Mouse (Mus musculus) hematopoietic stem cell, adult 5-6 weeks (primary cell): ENCODE measurements around the gene Cacna1d. TPM values are rescaled to one million over a fixed set of nuclear protein-coding genes. Genes with fewer than 3 reads are reported as not detected.
A peak's percentile ranks its signal among the peaks of the same experiment; 100 is the strongest.

Experiments
- ATAC-seq, 2 experiments: fragments of 125-278 bp in 1 of 2; replicated peaks in 1 of 2; 2 replicates each; pipeline ENCODE4 v1.8.0; 2016 to 2017; ENCODE audit warnings: inconsistent platforms in 2 of 2, mild to moderate bottlenecking in 2 of 2, moderate number of reproducible peaks in 2 of 2, low read depth in 1 of 2, moderate TSS enrichment in 1 of 2; ENCODE audit not compliant: low FRiP score in 2 of 2, poor library complexity in 2 of 2, severe bottlenecking in 2 of 2, insufficient read depth in 1 of 2, low TSS enrichment in 1 of 2
- total RNA-seq: library from RNA; stranded (forward); fragments of 172-1452, 232-1000 nt; gene quantifications from 2 replicates; pipeline ENCODE4 v1.2.3, GENCODE M21; 2017

Gene Cacna1d
- total RNA-seq, 1 experiment from 2014 or later: 0.50 TPM

DNA sequence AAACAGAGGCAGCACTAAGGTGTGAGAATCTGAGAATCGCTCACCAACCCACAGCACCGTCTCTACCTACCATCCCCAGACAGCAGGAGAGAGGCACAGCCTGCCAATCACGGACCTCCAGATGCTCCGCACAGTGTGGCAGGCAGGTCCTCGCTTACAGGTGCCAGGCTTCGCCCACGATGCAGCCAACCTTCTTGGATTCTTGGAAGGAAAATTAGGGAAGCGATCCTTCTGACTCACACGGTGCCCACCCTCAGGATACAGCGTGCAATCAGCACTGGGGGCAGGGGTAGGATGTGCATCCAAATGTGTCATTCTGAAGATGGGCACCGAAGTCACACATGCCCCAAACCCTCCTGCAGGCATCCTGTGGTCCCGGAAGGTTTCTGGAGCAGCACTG is 173.0 kb downstream of the Cacna1d start:
- ATAC-seq: no peak

DNA sequence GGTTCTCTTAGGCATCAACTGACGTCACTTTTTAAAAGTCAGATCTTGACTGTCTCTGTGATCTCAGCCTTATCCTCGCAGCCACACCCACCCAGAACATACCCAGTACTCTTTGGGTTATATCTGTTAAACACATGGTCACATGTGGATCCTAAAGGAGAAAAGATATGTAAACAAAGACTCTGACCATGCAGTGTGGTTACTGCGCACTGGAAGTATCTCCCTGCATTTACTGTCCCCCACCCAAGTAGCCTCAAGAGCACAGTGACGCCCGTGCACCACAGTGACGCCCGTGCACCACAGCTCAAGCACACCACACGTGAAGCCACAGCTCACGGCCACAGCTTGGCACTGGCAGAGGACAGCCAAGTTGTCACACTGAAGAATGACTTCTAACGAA is 173.6 kb downstream of the Cacna1d start:
- no peak for ATAC-seq

- no peak for ATAC-seq
These were observed 179.9 kb downstream of the Cacna1d start for GRCm38 (mm10) chr14:30311206-30311889.

DNA sequence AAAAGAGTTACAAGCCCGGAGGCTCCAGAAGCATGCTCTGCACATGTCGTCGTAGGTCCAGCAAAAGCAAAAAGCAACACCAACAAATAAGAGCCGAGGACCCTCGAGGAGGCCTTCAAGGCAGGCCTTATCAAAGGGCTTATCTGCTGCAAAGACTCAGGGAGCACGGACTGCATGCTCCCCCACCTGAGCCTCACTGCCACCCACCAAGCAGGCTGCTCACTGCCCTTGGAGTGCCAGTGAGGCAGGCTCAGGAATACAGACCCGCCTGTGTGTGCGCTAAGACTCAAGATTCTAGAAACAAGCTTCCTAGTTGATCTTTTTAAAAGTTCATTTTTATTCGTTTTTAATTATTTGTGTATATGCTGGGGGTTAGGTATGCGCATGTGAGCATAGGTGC is 181.0 kb downstream of the Cacna1d start:
- no peak for ATAC-seq

DNA sequence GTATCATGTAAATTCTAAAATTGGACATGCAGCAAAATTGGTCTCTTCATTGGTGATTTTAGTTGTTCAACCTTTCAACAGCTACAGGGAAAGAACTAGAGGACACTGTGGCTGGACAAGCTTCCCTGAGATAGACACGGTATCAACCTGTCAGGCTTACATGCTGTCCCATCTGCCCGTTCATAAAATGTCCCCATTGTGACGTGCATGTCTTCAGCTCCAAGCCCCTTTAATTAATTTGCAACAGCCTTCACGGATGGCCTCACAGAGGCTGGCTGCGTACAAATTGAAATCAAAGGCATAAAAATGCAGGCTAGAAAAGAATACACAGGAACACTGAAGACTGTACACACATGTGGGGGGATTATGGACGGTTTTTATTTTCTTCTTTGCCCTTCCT is 185.0 kb downstream of the Cacna1d start:
- ATAC-seq: no peak

DNA sequence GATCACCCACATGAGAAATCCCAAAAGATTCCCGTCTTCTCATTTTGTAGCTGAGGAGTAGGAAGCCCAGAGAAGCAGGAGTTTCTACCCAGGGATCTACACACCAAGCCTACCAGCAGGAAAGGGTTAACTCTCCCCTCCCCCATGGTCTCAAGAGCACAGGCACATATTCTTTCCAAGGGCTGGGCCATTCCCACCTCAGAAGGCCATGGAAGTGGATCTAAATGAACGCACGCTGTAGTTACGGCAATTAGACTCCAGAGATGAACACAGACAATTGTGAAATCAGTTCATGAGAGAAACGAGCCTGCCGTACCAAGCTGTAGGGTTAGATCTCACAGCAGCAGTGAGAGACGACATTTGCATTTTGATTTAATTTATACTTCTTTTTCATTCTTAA is 191.3 kb downstream of the Cacna1d start:
- ATAC-seq: no peak

- no peak for ATAC-seq
These were observed 193.8 kb downstream of the Cacna1d start for GRCm38 (mm10) chr14:30297492-30297891.

DNA sequence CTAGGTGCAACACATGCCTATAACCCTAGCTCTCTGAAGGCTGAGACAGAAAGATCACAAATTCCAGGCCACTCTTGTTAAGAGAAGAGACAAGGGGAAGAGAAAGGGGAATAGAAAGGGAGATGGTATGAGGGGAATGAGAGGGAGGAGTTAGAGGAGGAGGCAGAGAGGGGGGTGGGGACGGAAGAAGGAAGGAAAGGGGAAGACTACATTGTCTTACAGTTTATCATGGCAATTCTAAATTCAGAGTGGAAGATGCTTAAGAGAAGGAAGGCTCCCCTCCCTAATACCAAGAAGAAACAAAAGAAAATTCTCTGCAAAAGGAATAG is 199.2 kb downstream of the Cacna1d start:
- no peak for ATAC-seq

DNA sequence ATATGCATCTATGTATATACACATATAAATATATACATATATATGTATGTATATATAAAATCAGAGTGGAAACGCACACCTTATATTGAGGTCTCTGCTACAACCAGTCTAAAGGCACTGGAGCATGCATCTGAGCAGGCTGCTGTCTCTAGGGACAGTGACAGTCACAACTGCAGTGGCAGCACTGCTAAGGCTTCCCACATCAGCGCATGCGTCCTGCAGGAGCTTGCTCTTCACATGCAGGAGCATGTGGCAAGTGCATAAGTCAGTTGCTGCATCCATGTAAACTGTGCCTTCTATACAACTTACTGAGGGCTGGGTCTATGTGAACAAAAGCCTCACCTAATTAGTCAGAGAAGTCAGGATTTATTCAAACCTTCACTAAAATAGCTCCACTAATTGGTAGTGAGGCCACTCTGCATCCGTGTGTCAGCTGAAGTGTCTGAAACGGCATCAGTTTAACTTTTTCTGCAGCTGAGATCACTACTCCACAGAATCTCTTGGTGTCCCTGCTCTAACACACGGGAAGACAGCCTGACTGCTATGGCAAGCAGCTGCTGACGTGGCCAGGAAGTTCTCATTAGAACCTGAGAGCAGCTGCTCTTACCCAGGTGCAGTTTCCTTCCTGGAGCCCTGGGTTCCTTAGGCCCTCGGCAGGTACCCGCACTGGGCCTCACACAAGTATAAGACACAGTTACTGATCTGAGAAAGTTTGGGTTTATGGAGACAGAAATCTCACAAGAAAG is 199.7 kb downstream of the Cacna1d start:
- ATAC-seq: 0 out of 4 replicates have a peak, but pooled peaks of 1 of the 2 experiments have one; percentile 27

DNA sequence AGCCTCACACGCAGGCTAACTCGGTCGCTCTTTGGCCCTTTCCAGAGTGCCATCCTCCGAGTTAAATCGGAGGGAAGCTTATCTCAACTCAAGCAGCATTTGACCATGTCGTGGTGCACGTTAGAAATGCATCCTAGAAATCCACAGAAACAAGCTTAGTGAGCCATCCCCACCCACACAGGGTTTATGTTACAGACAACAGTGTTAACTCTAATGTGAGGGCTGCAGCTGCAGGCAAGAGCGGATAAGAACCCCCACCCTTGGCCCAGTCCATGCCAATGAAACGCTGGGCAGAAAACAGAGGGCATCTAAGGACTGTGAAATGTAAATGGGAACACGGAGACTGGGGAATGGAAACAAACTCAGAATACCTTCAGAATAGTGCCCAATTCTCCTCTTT is 206.8 kb downstream of the Cacna1d start:
- ATAC-seq: no peak

DNA sequence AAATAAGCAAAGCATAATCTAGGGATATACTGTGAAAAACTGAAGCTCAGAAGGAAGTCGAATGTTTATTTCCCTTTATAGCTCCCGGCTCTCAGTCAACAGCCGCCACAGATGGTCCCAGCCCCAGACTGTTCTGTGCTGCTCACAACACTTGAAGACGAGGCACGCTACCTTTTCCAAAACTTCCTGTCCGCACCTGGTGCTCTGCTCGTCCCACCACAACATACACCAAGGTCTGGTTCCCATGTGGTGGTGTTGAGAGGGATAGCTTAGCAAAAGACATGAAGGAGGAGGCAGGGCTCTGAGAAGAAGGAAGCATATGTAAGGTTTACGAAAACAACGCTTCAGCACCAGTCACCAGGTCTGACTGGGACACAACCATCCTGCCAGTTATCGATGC is 207.2 kb downstream of the Cacna1d start:
- ATAC-seq: no peak; a peak in 1 of 4 replicates

GRCm38 (mm10) chr14:30275572-30275971 is 215.7 kb downstream of the Cacna1d start:
- no peak for ATAC-seq

DNA sequence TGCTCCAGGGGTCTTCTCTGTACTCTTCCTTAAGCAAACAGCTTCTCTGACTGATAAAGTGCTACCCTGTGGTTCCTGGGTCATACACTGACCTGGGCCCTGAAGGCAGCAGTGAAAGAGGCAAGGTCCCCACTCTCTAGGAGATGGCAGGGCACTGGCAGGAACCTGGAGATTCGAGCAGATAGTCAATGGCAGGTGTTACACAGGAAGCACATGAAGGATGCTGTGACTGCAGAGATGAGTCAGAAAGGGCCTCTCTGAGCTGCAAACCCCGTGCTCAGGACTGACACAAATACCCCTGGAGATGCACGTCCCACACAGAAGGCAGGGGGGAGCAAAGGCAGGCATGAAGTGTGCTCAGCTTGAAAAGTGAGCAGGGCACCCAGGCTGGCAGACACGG is 218.3 kb downstream of the Cacna1d start:
- ATAC-seq: no peak

DNA sequence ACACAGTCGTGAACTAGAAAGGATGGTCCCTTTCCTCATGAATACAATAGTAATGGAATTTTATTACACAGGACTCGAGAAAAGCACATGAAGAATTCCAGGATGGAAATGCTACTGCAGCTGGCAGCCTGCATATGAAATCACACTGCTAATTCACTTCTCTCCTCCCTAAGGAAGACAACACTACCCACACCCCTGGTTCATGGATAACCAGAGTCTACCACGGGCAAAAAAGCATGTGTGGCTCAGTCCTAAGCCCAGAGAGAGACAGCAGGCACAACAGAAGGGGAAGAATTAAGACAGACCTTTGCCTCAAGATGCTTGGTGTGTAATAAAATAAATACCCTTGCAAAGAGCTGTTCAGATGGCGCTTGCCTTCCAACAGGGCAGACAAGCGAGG is 218.7 kb downstream of the Cacna1d start:
- no peak for ATAC-seq

DNA sequence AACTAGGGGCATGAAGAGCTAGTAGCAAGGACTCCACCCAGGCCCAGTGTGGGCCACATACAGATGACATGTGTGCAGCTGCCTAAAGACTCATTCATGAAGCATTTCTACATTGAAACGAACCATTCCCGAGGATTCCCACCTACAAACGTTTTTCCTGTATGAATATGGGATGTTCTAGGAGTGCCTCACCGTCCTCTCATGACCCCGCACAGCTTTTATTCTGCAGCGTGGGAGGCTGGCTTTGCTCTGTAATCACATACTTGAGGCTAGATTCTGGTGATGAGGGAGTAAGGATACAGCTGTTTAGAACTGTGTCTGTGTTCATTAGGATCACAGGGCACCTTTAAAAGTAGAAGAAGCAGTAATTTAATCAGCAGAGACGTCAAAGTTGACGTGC is 219.4 kb downstream of the Cacna1d start:
- no peak for ATAC-seq

DNA sequence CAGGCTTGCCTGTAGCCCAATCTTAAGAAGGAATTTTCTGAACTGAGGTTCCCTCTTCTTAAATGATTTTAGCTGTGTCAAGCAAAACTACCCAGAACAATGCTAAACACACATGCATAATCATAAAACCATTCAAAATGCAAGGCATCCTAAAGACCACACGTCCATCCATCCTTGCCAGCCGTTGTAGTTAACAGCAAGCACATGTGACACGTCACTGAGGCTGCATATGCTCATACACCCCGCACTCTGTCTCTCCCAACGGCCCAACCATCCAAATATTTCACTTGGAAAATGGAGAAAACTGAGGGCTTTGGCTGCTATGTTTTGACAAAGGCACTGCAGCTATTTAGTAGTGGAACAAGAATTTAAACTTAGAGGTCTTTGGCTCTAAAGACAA is 220.9 kb downstream of the Cacna1d start:
- ATAC-seq: no peak

DNA sequence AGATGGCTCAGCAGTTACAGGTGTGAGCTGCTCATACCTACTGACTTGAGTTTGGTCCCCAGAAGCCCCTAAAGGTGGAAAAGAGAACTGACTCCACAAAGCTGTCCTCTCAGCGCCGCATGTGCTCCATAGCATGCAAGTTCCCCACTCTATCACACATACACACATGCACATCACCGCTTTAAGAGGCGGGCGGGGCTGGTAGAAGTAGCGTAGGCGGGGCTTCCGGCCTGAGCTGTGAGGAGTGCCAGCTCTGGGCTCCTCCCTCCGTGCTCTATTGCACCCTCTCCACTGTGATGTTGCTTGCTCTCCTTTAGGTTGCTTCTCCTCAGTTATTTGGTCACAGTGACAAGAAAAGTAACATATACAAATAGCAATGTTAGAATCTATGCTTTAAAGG is 225.5 kb downstream of the Cacna1d start:
- peak; percentile 42 to 60; a peak in 3 of 4 replicates for ATAC-seq

GRCm38 (mm10) chr14:30261561-30262251 is 229.5 kb downstream of the Cacna1d start:
- no peak for ATAC-seq
